Mouse (Mus musculus): Measurements from ENCODE around the gene Il17rb. TPM values are rescaled to one million over a fixed set of nuclear protein-coding genes. Genes with fewer than 3 reads are reported as not detected.

Il17rb gene
- polyA plus RNA-seq, 1 experiment from 2014 or later, result 0.49 TPM

DNA sequence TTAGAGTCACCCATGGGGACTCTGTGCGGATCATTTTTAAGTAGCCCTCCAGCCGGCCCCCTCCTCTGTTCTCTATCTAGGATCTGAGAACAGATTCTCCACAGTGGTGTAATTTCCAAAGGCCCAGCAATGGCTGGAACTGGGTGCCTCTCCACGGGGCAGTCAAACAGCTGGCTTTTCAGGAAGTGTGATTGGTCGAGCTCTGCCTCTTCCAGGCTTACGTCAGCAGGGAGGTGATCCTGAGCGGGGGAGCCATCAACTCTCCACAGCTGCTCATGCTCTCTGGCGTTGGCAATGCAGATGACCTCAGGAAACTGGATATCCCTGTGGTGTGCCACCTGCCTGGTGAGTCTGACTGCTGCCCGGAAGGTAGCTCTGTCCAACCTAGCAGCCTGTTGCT lies 24.7 kb upstream of the Il17rb start:
- Histone ChIP-seq H3K27me3 (ENCODE audit: low read depth, poor library complexity, severe bottlenecking) (no peaks in the 10 kb centered on the region), H3K4me3 (no peak overlapping the region)
- WGBS, result 67% methylated on average over 8 of the region's 8 CpGs

DNA sequence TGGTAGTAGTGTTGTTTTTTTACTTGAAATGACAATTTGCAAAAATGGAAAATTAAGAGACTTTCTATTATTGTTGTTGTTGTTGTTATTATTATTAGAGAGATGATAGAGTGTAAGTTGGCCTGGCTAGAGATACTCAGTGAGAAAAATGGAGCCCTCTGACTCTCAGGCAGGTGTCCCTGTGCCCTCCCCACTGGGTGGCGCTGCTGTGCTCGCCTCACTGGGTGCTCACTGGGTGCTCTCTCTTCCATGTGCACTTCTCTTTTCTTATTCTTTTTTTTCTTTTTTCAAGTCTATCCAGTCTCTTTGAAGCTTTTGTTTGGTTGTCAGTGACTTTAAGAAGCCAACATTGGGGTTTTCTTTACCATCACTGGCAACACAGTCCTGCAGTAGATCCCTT lies 18.7 kb upstream of the Il17rb start:
- no peaks in the 10 kb centered on the region for H3K27me3 ChIP-seq (ENCODE audit: low read depth, poor library complexity, severe bottlenecking)
- DNase-seq (ENCODE audit: low spot score), result no peak
- no peaks in the 10 kb centered on the region for H3K9me3 ChIP-seq (replicated peaks)
- H3K27ac ChIP-seq (replicated peaks), result no peak overlapping the region
- WGBS, result 47% methylated on average over 2 of the region's 2 CpGs
- H3K4me3 ChIP-seq, result no peak overlapping the region
- H3K4me1 ChIP-seq, result no peaks in the 10 kb centered on the region
- H3K36me3 ChIP-seq, result no peaks in the 10 kb centered on the region

More for the DNA sequence above, 24.7 kb upstream of the Il17rb start:
- DNase-seq (ENCODE audit: low spot score), result no peak
- H3K4me1 ChIP-seq, result no peaks in the 10 kb centered on the region
- no peaks in the 10 kb centered on the region for H3K36me3 ChIP-seq
- H3K27ac ChIP-seq (replicated peaks), result no peak overlapping the region
- no peaks in the 10 kb centered on the region for H3K9me3 ChIP-seq (replicated peaks)

DNA sequence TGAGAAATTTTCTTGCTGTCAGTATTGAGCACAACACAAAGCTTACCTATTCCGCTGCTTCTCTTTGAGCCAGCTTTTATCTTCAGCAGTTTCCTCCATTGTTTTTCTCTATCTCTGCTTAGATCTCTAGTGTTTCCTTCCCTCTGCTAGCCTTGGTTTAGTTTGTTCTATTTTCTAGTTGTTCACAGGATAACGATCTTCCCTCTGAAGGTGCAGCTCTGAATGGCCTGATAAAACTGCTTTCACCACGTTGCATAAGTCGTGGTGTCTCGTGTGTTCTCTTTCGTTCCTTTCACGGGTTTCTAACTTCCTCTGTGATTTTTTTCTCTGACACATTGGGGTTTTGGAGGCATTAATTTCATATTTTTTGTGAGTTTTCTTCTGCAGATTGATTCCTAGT lies 15.7 kb upstream of the Il17rb start:
- Histone ChIP-seq H3K4me1 (peaks cover 6% of the 10 kb centered on the region), H3K9me3 (replicated peaks) (no peaks in the 10 kb centered on the region), H3K27ac (replicated peaks) (no peak overlapping the region), H3K4me3 (no peak overlapping the region), H3K36me3 (no peaks in the 10 kb centered on the region), H3K27me3 (ENCODE audit: low read depth, poor library complexity, severe bottlenecking) (no peaks in the 10 kb centered on the region)
- 81% methylated on average over 7 of the region's 7 CpGs for WGBS
- DNase-seq (ENCODE audit: low spot score), result no peak

DNA sequence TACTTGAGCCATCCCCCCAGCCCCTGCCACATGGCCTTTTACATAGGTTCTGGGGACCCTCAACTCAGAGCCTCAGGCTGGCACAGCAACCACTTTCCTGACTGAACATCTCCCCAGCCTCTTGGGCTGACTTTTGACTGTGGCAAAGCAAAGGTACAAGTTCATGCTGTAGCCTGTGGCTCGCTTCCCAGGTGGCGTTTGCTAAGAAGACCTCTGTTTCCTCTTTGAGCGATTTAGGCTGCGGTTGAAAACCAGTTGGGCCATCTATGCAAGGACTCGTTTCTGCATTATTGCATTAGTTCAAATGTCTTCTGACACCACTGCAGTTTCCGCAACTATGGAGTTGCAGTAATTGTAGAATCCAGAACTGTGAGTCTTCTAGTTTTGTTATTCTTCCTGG lies 13.8 kb upstream of the Il17rb start:
- H3K9me3 ChIP-seq (replicated peaks), result no peaks in the 10 kb centered on the region

DNA sequence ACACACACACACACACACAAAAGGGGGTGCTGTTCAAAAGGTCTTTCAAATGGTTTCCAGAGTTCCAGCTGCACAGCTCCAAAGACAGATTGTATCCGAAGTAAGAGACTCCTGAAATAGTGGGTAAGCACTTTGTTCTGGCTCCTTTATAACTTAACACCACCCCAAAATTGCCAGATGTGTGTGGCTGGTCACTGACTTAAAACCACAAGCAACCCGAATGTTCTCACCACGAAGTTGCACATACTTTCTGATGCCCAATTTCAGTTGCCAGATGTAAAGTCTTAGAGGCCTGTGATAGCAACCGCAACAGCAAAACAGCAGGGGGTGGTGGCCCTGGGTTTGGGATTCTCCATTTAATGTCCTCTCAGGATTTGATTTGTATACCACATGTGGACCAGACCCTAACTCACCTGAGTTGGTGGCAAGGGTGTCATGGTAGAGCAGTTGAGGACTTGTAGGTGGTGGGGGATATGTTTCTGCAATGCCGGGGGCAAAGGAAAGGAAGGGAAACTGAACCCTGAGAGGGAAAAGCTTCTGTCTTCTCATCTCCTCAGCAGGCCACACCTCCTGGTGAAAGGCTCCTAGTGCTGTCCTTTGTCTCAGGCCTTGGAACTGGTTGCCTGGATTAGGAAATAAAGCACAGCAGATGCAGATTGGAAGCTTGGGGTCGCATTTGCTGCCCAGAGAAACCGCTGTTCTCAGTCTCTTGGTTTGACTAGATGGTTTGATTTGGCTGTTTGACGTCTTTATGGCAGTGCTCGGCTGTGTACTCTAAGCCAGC lies 11.3 kb upstream of the Il17rb start:
- H3K9me3 ChIP-seq (replicated peaks), result no peaks in the 10 kb centered on the region
- H3K4me1 ChIP-seq, result peaks cover 6% of the 10 kb centered on the region
- H3K36me3 ChIP-seq, result no peaks in the 10 kb centered on the region
- H3K27me3 ChIP-seq (ENCODE audit: low read depth, poor library complexity, severe bottlenecking), result no peaks in the 10 kb centered on the region
- H3K4me3 ChIP-seq, result no peak overlapping the region
- H3K27ac ChIP-seq (replicated peaks), result no peak overlapping the region
- whole genome bisulfite sequencing, result 48% methylated on average over 9 of the region's 9 CpGs
- DNase-seq (ENCODE audit: low spot score), result no peak

More for the DNA sequence above, 13.8 kb upstream of the Il17rb start:
- peaks cover 6% of the 10 kb centered on the region for H3K4me1 ChIP-seq
- H3K27ac ChIP-seq (replicated peaks), result no peak overlapping the region
- no peaks in the 10 kb centered on the region for H3K27me3 ChIP-seq (ENCODE audit: low read depth, poor library complexity, severe bottlenecking)
- no peak for DNase-seq (ENCODE audit: low spot score)
- H3K36me3 ChIP-seq, result no peaks in the 10 kb centered on the region
- WGBS, result 94% methylated on average over 6 of the region's 6 CpGs
- H3K4me3 ChIP-seq, result no peak overlapping the region

DNA sequence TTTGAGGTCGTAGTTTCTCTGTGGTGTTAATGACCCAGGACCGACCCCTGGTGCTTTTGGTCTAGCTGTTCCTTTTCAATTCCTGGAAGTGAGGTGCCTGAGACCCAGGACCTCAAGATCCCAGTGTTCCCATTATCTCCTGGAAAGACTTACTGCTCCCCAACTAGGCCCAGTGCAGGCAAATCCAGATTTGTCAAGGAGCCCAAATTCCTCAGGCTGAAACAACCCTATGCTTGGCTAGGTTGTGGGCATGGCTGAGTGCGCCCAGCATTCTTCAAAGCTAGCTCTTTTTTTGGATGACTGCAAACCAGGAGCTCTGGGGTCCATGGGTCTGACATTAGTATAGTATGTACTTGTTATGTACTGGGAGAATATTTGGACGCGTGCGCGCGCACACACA lies 10.7 kb upstream of the Il17rb start:
- no peak for DNase-seq (ENCODE audit: low spot score)
- 95% methylated on average over 8 of the region's 8 CpGs for WGBS
- Histone ChIP-seq H3K27me3 (ENCODE audit: low read depth, poor library complexity, severe bottlenecking) (no peaks in the 10 kb centered on the region), H3K27ac (replicated peaks) (no peak overlapping the region), H3K9me3 (replicated peaks) (no peaks in the 10 kb centered on the region), H3K36me3 (no peaks in the 10 kb centered on the region), H3K4me3 (no peak overlapping the region), H3K4me1 (peaks cover 6% of the 10 kb centered on the region)

DNA sequence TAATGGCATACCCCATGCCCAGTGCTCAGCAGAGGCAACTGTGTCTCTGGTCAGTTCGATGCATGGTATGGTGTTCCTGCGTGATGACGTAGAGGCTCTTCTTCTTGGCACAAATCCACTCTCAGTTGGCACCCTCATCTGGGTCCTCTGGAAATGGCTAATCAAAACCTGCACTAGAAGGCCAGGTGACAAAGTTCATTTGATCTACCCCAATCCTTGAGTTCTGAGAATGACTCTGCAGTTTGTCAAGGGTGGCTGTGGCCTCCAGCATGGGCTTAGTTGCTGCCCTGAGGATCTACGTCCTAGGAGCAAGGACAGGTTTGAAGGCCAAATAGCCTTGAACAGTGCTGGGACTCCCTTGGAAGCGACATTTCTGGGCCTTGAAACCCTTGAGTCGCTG lies 10.2 kb upstream of the Il17rb start:
- H3K9me3 ChIP-seq (replicated peaks), result no peaks in the 10 kb centered on the region
- 91% methylated on average over 6 of the region's 6 CpGs for WGBS
- H3K27me3 ChIP-seq (ENCODE audit: low read depth, poor library complexity, severe bottlenecking), result no peaks in the 10 kb centered on the region
- H3K4me1 ChIP-seq, result peaks cover 6% of the 10 kb centered on the region
- H3K4me3 ChIP-seq, result no peak overlapping the region
- DNase-seq (ENCODE audit: low spot score), result no peak
- H3K27ac ChIP-seq (replicated peaks), result no peak overlapping the region
- H3K36me3 ChIP-seq, result no peaks in the 10 kb centered on the region

DNA sequence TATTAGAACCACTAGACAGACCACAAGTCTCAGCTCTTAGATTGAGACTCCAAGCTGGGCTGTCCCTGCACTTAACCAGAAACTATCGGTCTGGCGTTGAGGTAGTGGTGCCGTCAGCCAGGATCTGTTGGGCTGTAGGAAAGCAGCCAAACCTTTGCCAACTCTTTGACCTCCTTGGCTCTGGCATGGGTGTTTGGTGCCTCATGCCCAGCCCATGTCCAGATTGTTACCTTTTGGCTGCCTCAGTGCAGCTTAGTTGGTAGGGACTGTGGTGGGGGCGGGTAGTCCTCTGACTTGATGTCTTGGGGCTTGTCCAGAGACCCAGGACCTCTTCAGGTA lies 9.7 kb upstream of the Il17rb start:
- no peak overlapping the region for H3K27ac ChIP-seq (replicated peaks)
- no peaks in the 10 kb centered on the region for H3K36me3 ChIP-seq
- 86% methylated on average over 4 of the region's 4 CpGs for WGBS

DNA sequence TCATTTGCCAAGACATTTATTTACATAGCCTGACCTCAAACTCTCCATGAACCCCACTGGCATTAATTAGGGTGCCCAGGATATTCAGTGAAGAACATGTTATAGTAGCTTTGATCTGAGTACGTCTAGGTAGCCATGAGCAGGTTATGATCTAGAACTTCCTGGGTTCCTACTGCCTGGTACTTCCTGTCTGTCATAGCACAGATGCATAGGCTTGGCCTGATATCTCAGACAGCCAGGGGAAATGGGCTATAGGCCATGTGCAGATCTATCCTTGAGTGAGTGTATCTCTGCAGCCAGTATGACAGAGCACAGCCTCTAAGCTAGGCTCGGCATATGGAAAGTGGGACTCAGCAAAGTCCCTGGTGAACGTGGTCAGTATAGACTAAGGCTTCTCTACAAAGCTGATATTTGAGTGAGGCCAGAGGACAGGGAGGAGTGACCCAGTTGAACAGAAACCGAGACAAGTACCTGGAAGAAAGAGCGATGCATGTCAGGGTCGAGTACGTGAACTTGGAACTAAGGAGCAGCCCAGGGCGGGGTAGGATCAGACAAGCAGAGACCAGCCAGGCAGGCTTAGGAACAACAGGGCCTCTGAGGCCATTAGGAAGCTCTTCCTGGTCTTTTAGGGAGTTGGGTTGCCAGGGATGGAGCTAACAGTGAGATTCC lies 9.2 kb upstream of the Il17rb start:
- 91% methylated on average over 8 of the region's 8 CpGs for WGBS
- no peak overlapping the region for H3K4me3 ChIP-seq
- peaks cover 6% of the 10 kb centered on the region for H3K4me1 ChIP-seq
- H3K27ac ChIP-seq (replicated peaks), result no peak overlapping the region
- H3K9me3 ChIP-seq (replicated peaks), result no peaks in the 10 kb centered on the region
- H3K27me3 ChIP-seq (ENCODE audit: low read depth, poor library complexity, severe bottlenecking), result no peaks in the 10 kb centered on the region
- no peaks in the 10 kb centered on the region for H3K36me3 ChIP-seq
- no peak for DNase-seq (ENCODE audit: low spot score)

More for the DNA sequence above, 9.7 kb upstream of the Il17rb start:
- H3K4me3 ChIP-seq, result no peak overlapping the region
- peaks cover 6% of the 10 kb centered on the region for H3K4me1 ChIP-seq
- H3K9me3 ChIP-seq (replicated peaks), result no peaks in the 10 kb centered on the region
- DNase-seq (ENCODE audit: low spot score), result no peak
- no peaks in the 10 kb centered on the region for H3K27me3 ChIP-seq (ENCODE audit: low read depth, poor library complexity, severe bottlenecking)

DNA sequence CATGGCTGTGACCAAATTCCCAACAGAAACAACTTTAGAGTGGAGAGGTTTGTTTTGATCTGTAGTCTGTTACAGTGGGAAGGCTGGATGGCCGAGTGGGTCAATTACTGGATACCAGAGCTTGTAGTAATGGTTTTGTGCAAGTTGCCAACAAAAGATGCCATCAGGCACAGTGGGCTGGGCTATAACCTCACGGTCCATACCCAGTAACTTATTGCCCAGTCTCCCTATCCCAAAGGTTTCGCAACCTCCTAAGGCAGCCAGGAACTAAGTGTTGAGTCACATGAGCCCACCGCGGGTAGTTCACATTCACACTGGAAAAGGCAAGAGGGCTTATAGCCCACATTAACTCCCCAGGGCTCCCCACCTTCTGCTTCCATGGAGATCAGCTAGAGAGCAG lies 8.0 kb upstream of the Il17rb start:
- Histone ChIP-seq H3K4me1 (peaks cover 6% of the 10 kb centered on the region), H3K36me3 (no peaks in the 10 kb centered on the region), H3K27ac (replicated peaks) (no peak overlapping the region), H3K9me3 (replicated peaks) (no peaks in the 10 kb centered on the region), H3K4me3 (no peak overlapping the region), H3K27me3 (ENCODE audit: low read depth, poor library complexity, severe bottlenecking) (no peaks in the 10 kb centered on the region; the same call in 1 of the 2 replicates)
- WGBS, result 89% methylated on average over 5 of the region's 5 CpGs
- DNase-seq (ENCODE audit: low spot score), result no peak

DNA sequence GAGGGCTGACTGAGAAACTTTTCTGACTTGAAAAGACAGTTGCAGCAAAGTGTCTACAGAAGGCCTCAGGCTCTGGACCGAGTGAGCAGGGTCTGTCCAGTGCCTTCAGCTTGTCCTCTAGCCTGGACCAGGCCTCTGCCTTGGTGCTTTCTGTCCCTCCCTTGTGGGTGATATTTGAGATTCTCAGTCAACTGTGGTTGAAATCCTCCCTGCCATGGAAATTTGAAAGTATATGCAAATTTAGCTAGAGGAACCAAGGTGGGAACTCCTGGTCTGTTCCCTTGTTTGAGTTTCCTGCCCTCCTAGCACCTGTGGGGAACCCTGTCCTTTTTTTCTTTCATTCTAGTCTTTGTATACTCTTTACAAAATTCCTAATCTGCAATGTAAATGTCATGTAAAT lies 6.3 kb upstream of the Il17rb start:
- H3K36me3 ChIP-seq, result no peaks in the 10 kb centered on the region
- WGBS, result 70% methylated on average over 1 of the region's 1 CpGs
- peaks cover under 1% of the 10 kb centered on the region for H3K4me1 ChIP-seq
- no peaks in the 10 kb centered on the region for H3K9me3 ChIP-seq (replicated peaks)
- no peak overlapping the region for H3K4me3 ChIP-seq
- DNase-seq (ENCODE audit: low spot score), result no peak
- peaks cover 10% of the 10 kb centered on the region for H3K27me3 ChIP-seq (ENCODE audit: low read depth, poor library complexity, severe bottlenecking)
- no peak overlapping the region for H3K27ac ChIP-seq (replicated peaks)

DNA sequence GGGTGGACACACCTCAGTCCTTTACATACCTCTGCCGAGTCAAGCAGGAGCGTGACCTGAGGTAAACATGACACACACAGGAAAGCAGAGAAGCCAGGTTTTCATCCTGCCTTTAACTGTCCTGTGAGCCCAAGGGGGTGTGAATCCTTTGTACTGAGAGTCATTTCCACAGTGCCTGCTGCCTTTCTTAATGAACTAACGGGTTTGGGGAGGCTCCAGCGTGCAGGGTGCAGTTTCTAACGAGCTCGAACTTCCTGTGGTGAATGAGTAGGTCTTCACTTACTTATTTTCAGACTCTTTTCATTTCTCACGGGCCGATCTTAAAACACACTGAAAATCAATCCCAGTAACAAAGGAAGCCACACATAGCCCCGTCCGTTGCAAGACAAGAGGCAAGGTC lies 5.8 kb upstream of the Il17rb start:
- DNase-seq (ENCODE audit: low spot score), result no peak
- Histone ChIP-seq H3K4me3 (no peak overlapping the region), H3K27ac (replicated peaks) (no peak overlapping the region), H3K36me3 (no peaks in the 10 kb centered on the region), H3K27me3 (ENCODE audit: low read depth, poor library complexity, severe bottlenecking) (peaks cover 15% of the 10 kb centered on the region), H3K4me1 (no peaks in the 10 kb centered on the region), H3K9me3 (replicated peaks) (no peaks in the 10 kb centered on the region)
- 76% methylated on average over 10 of the region's 10 CpGs for WGBS

DNA sequence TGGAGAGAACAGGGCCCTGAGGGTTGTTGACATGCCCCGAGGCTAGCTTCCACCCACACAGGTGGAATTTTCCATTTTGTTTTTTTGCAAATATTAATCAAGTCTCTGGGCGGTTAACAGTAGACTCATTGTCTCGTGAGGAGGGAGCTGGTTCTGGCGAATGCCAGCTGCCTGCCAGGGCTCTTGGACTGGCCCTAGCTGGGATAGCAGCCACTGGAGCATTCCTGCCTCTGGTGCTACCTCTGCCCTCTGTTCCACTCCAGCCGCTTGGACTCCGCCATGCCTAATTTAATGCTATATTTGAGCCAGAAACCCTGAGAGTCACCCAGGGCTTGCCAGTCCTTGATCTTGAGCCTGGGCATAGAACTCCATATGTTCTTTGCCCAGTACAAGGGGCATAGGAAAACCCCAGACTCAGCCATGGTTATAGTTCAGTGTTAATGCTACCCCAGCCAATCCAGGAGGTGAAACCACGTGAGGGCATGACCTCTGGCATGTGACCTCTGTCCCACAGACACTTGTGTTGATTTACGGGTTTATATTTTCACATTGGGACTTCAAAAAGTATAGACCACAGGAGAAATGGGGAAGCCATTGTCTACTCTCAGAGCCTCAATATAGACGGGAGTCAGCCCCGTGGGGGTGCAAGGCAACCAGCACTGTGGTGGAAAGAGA lies 3.3 kb upstream of the Il17rb start:
- WGBS, result 88% methylated on average over 10 of the region's 10 CpGs
- peaks cover 38% of the 10 kb centered on the region for H3K27me3 ChIP-seq (ENCODE audit: low read depth, poor library complexity, severe bottlenecking)
- H3K27ac ChIP-seq (replicated peaks), result no peak overlapping the region
- H3K9me3 ChIP-seq (replicated peaks), result no peaks in the 10 kb centered on the region
- peaks cover 10% of the 10 kb centered on the region for H3K4me1 ChIP-seq
- no peak overlapping the region for H3K4me3 ChIP-seq
- no peak for DNase-seq (ENCODE audit: low spot score)
- H3K36me3 ChIP-seq, result no peaks in the 10 kb centered on the region
